In the genomic region with DNA sequence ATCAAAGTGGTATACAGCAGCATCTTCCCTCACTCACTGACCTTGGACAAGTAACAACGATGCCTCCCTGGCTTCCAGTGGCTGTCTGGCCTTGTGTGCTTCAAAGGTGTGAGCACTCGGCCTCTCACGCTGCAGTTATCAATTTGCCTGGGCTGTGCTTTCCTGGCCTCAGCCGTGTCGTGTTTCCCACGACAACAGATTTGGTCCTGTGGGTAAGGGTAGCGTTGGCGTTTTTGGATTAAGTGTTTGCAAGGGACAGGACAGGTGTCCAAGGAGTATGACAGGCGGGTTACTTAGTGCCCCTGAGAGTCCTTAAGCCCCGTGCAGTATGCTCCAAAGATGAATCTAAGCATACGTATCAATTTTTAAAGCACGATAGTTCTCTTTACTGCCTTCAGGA, we compare ENCODE assay signal across 10 mouse cellular contexts. TPM values are rescaled to one million over a fixed set of nuclear protein-coding genes. Genes with fewer than 3 reads are reported as not detected.
A peak's percentile ranks its signal among the peaks of the same experiment; 100 is the strongest.
DNase-seq lines count a peak whose midpoint lies in the region; ATAC-seq lines count a peak whose summit lies in the region.
"Had no signal": no experiment of that assay in that cellular context is flagged by ENCODE, and none has a peak within 500 bp of the region (broad histone marks: within the 10 kb centered on the region; RNA-seq: fewer than 3 reads in every experiment).

No protein-coding gene starts in this region.

- WGBS in heart, embryonic 14.5 days, result 32% methylated on average over 12 of the region's 12 CpGs
- WGBS in embryonic facial prominence, embryonic 10.5 days, result 27% methylated on average over 12 of the region's 12 CpGs
- WGBS in intestine, embryonic 14.5 days, result 28% methylated on average over 12 of the region's 12 CpGs
- 28% methylated on average over 12 of the region's 12 CpGs for WGBS in midbrain, embryonic 15.5 days

- H3K4me1 ChIP-seq in heart, embryonic 14.5 days (ENCODE audit: control insufficient read depth in 2 of 2, insufficient read depth in 2 of 2, low read length in 2 of 2), result peaks cover 12 to 24% of the 10 kb centered on the region in 2 experiments
- H3K4me1 ChIP-seq in embryonic facial prominence, embryonic 10.5 days, result peaks cover 38% of the 10 kb centered on the region
- H3K4me1 ChIP-seq in intestine, embryonic 14.5 days (replicated peaks; ENCODE audit: control insufficient read depth, insufficient read depth, low read length), result peaks cover 24% of the 10 kb centered on the region
- peaks cover 36% of the 10 kb centered on the region for H3K4me1 ChIP-seq in midbrain, embryonic 15.5 days

- H3K4me2 ChIP-seq in heart, embryonic 14.5 days (ENCODE audit: low read length), result peak overlapping the region; percentile 96
- peak overlapping the region; percentile 97 for H3K4me2 ChIP-seq in intestine, embryonic 14.5 days (ENCODE audit: low read length)
- H3K4me2 ChIP-seq in midbrain, embryonic 15.5 days, result peak overlapping the region; percentile 93; the same call in 1 of the 2 replicates

- H3K4me3 ChIP-seq in heart, embryonic 14.5 days (ENCODE audit: control insufficient read depth in 1 of 2, insufficient read depth in 1 of 2, low read depth in 1 of 2, low read length in 2 of 2), result peak overlapping the region in 1 of 2 experiments; percentile 54; a peak in 2 of 4 replicates
- peak overlapping the region; percentile 70 for H3K4me3 ChIP-seq in embryonic facial prominence, embryonic 10.5 days
- H3K4me3 ChIP-seq in intestine, embryonic 14.5 days (ENCODE audit: low read depth, low read length), result peak overlapping the region; percentile 56; the same call in 1 of the 2 replicates
- peak overlapping the region; percentile 44 for H3K4me3 ChIP-seq in midbrain, embryonic 15.5 days

- peaks cover 48% of the 10 kb centered on the region for H3K27me3 ChIP-seq in heart, embryonic 14.5 days (ENCODE audit: control insufficient read depth, insufficient read depth, low read length)
- H3K27me3 ChIP-seq in embryonic facial prominence, embryonic 10.5 days (replicated peaks; ENCODE audit: low read depth, poor library complexity, severe bottlenecking), result peaks cover 71% of the 10 kb centered on the region
- peaks cover 67% of the 10 kb centered on the region for H3K27me3 ChIP-seq in intestine, embryonic 14.5 days (replicated peaks; ENCODE audit: control insufficient read depth, insufficient read depth, low read length)
- H3K27me3 ChIP-seq in midbrain, embryonic 15.5 days (replicated peaks), result peaks cover 59% of the 10 kb centered on the region

- H3K9ac ChIP-seq in heart, embryonic 14.5 days (ENCODE audit: low read length), result no peak overlapping the region
- no peak overlapping the region for H3K9ac ChIP-seq in intestine, embryonic 14.5 days (ENCODE audit: low read length)
- no peak overlapping the region for H3K9ac ChIP-seq in midbrain, embryonic 15.5 days

- no peaks in the 10 kb centered on the region for H3K9me3 ChIP-seq in heart, embryonic 14.5 days (ENCODE audit: control insufficient read depth, low read length)
- no peaks in the 10 kb centered on the region for H3K9me3 ChIP-seq in embryonic facial prominence, embryonic 10.5 days
- H3K9me3 ChIP-seq in intestine, embryonic 14.5 days (ENCODE audit: control insufficient read depth, low read length), result no peaks in the 10 kb centered on the region
- no peaks in the 10 kb centered on the region for H3K9me3 ChIP-seq in midbrain, embryonic 15.5 days

- no peaks in the 10 kb centered on the region for H3K36me3 ChIP-seq in heart, embryonic 14.5 days (ENCODE audit: control insufficient read depth, insufficient read depth, low read length)
- H3K36me3 ChIP-seq in embryonic facial prominence, embryonic 10.5 days (replicated peaks), result no peaks in the 10 kb centered on the region
- H3K36me3 ChIP-seq in intestine, embryonic 14.5 days (ENCODE audit: control insufficient read depth, insufficient read depth, low read length), result no peaks in the 10 kb centered on the region
- no peaks in the 10 kb centered on the region for H3K36me3 ChIP-seq in midbrain, embryonic 15.5 days (replicated peaks)

- intact Hi-C loops in heart, postnatal 14 days (cut with DNase I), result loop anchor here (5.0 kb wide), 1 partner anchor 38 kb away; no protein-coding TSS in a partner anchor

- no peak for ATAC-seq in heart, embryonic 14.5 days (ENCODE audit: insufficient number of reproducible peaks, insufficient read depth, low FRiP score, low read depth)
- no peak for ATAC-seq in intestine, embryonic 14.5 days (replicated peaks; ENCODE audit: low FRiP score, low TSS enrichment, low read depth)
- ATAC-seq in midbrain, embryonic 15.5 days (replicated peaks), result no peak

- no peak for DNase-seq in heart, postnatal 14 days
- DNase-seq in embryonic facial prominence, embryonic 10.5 days (ENCODE audit: low spot score), result no peak
- DNase-seq in intestine, embryonic 14.5 days (ENCODE audit: low spot score), result no peak
- no peak for DNase-seq in adrenal gland, adult 8-10 months
- no peak for DNase-seq in right cerebral cortex, postnatal 4 days
- no peak for DNase-seq in natural killer cell, adult 2 months (ENCODE audit: low spot score in 2 of 2)

- H3K27ac ChIP-seq in heart, embryonic 14.5 days (replicated peaks in 1 of 2; ENCODE audit: control insufficient read depth in 1 of 2, insufficient read depth in 1 of 2, low read depth in 2 of 2, low read length in 2 of 2), result no peak overlapping the region
- H3K27ac ChIP-seq in embryonic facial prominence, embryonic 10.5 days (replicated peaks), result no peak overlapping the region
- no peak overlapping the region for H3K27ac ChIP-seq in intestine, embryonic 14.5 days (ENCODE audit: low read depth)
- H3K27ac ChIP-seq in midbrain, embryonic 15.5 days, result no peak overlapping the region

RNA-seq across cellular contexts. Expression of a gene that starts 1.0 kb away (rescaled TPM):
- 0.51 and 0.66 TPM in 2 replicates for polyA plus RNA-seq in heart, embryonic 14.5 days (2014; fragmentation: Nextera tagmentation; extraction: Ambion mirVana)
- total RNA-seq in heart, postnatal 14 days (2021), result under 1 TPM in 1 of 2 experiments, not detected in 1; 0.79 TPM
- polyA plus RNA-seq in embryonic facial prominence, embryonic 10.5 days (2016; fragmentation: Nextera tagmentation; extraction: Ambion mirVana), result 0.36 and 0.71 TPM in 2 replicates
- polyA plus RNA-seq in intestine, embryonic 14.5 days (2014; fragmentation: Nextera tagmentation; extraction: Ambion mirVana), result not detected in 2 replicates
- 4.5 and 6.2 TPM in 2 replicates for polyA plus RNA-seq in midbrain, embryonic 15.5 days (2015; fragmentation: Nextera tagmentation; extraction: Ambion mirVana)
- total RNA-seq in adrenal gland, adult 8-10 months (2022), result under 1 TPM in 2 of 4 experiments, not detected in 2; 0.17 to 0.35 TPM
- total RNA-seq: layer of hippocampus, postnatal 36 days had no signal

RNA-seq across cellular contexts. Expression of a gene that starts 3.2 kb away (rescaled TPM):
- 43.5 and 45.0 TPM in 2 replicates for polyA plus RNA-seq in heart, embryonic 14.5 days (2014; fragmentation: Nextera tagmentation; extraction: Ambion mirVana)
- 10 to 100 TPM; 50.3 to 50.7 TPM for total RNA-seq in heart, postnatal 14 days (2021)
- polyA plus RNA-seq in embryonic facial prominence, embryonic 10.5 days (2016; fragmentation: Nextera tagmentation; extraction: Ambion mirVana), result 42.8 and 46.7 TPM in 2 replicates
- 41.6 and 42.7 TPM in 2 replicates for polyA plus RNA-seq in intestine, embryonic 14.5 days (2014; fragmentation: Nextera tagmentation; extraction: Ambion mirVana)
- 79.0 and 83.0 TPM in 2 replicates for polyA plus RNA-seq in midbrain, embryonic 15.5 days (2015; fragmentation: Nextera tagmentation; extraction: Ambion mirVana)
- total RNA-seq in adrenal gland, adult 8-10 months (2022), result 100 to 1,000 TPM in 1 of 4 experiments, 10 to 100 TPM in 3; 81.0 to 101 (median 85.3) TPM

RNA-seq across cellular contexts. Expression of a gene that starts 17.4 kb away (rescaled TPM):
- polyA plus RNA-seq in heart, embryonic 14.5 days (2014; fragmentation: Nextera tagmentation; extraction: Ambion mirVana), result not detected in 2 replicates
- total RNA-seq in heart, postnatal 14 days (2021), result under 1 TPM in 1 of 2 experiments, not detected in 1; 0.67 TPM
- 0.10 TPM in 1 of 2 replicates, not detected in the other for polyA plus RNA-seq in embryonic facial prominence, embryonic 10.5 days (2016; fragmentation: Nextera tagmentation; extraction: Ambion mirVana)
- not detected in 2 replicates for polyA plus RNA-seq in intestine, embryonic 14.5 days (2014; fragmentation: Nextera tagmentation; extraction: Ambion mirVana)
- polyA plus RNA-seq in midbrain, embryonic 15.5 days (2015; fragmentation: Nextera tagmentation; extraction: Ambion mirVana), result 0.49 and 0.52 TPM in 2 replicates
- total RNA-seq in adrenal gland, adult 8-10 months (2022), result 10 to 100 TPM in 2 of 4 experiments, under 1 TPM in 2; 0.28 to 43.1 (median 15.1) TPM
- total RNA-seq: layer of hippocampus, postnatal 36 days had no signal
- polyA plus RNA-seq: frontal cortex, adult 2 months had no signal
